In the genomic region with DNA sequence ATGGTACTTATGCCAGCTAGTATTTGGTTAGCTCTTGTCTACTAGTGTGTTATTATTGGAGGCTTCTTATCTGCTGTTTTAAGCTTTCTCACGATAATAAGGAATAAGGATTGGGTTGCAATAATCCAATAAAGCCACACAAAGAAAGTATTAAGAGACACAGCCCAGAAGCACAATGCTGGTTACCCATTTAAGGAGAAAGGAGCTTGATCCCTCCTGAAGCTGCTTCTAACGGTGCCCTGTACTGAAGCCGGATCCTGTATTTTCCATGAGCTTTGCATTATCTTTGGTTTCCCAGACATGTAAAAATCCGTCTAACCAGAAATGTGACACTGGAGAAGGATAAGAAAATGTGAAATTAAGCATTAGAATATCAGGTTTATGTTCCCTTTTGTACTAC, we compare ENCODE assay signal across 28 mouse cellular contexts.
DNase-seq lines count a peak whose midpoint lies in the region; ATAC-seq lines count a peak whose summit lies in the region.
"Had no signal": no experiment of that assay in that cellular context is flagged by ENCODE, and none has a peak within 500 bp of the region (broad histone marks: within the 10 kb centered on the region; RNA-seq: fewer than 3 reads in every experiment).

No protein-coding gene starts in this region.

- 0 out of 2 replicates have a peak, but pooled peaks cover 3% of the 10 kb centered on the region for H3K27me3 ChIP-seq in midbrain, embryonic 11.5 days (ENCODE audit: control insufficient read depth, insufficient read depth, low read length)
- H3K27me3 ChIP-seq in midbrain, embryonic 15.5 days (replicated peaks): no peaks in the 10 kb centered on the region
- no peaks in the 10 kb centered on the region for H3K27me3 ChIP-seq in midbrain, embryonic 14.5 days (ENCODE audit: control insufficient read depth, insufficient read depth, low read length)
- H3K27me3 ChIP-seq in midbrain, embryonic 10.5 days (ENCODE audit: low read depth, poor library complexity, severe bottlenecking): peaks cover 25% of the 10 kb centered on the region
- H3K27me3 ChIP-seq: CH12.LX; forebrain, embryonic 12.5 days; forebrain, embryonic 15.5 days; heart, embryonic 13.5 days; Patski had no signal

- H3K9ac ChIP-seq in midbrain, embryonic 11.5 days (ENCODE audit: low read length): no peak overlapping the region
- H3K9ac ChIP-seq in midbrain, embryonic 15.5 days: no peak overlapping the region
- H3K9ac ChIP-seq in midbrain, embryonic 14.5 days (replicated peaks; ENCODE audit: low read length): no peak overlapping the region
- H3K9ac ChIP-seq: forebrain, embryonic 12.5 days; forebrain, embryonic 15.5 days; heart, embryonic 13.5 days; hindbrain, embryonic 14.5 days had no signal

- no peaks in the 10 kb centered on the region for H3K9me3 ChIP-seq in midbrain, embryonic 11.5 days (ENCODE audit: control insufficient read depth, low read length)
- no peaks in the 10 kb centered on the region for H3K9me3 ChIP-seq in midbrain, embryonic 15.5 days
- H3K9me3 ChIP-seq in midbrain, embryonic 14.5 days (ENCODE audit: control insufficient read depth, low read length): no peaks in the 10 kb centered on the region; the same call in 1 of the 2 replicates
- no peaks in the 10 kb centered on the region; the same call in 1 of the 2 replicates for H3K9me3 ChIP-seq in midbrain, embryonic 10.5 days (replicated peaks)
- H3K9me3 ChIP-seq: forebrain, embryonic 12.5 days; forebrain, embryonic 15.5 days; G1E; heart, embryonic 13.5 days had no signal

- peaks cover 3% of the 10 kb centered on the region; the same call in 1 of the 2 replicates for H3K4me1 ChIP-seq in midbrain, embryonic 11.5 days (ENCODE audit: control insufficient read depth, insufficient read depth, low read length)
- peaks cover 8% of the 10 kb centered on the region; the same call in 1 of the 2 replicates for H3K4me1 ChIP-seq in midbrain, embryonic 15.5 days
- 0 out of 2 replicates have a peak, but pooled peaks cover 5% of the 10 kb centered on the region for H3K4me1 ChIP-seq in midbrain, embryonic 14.5 days (ENCODE audit: control insufficient read depth, insufficient read depth, low read length)
- peaks cover 18% of the 10 kb centered on the region for H3K4me1 ChIP-seq in midbrain, embryonic 10.5 days
- H3K4me1 ChIP-seq: heart, embryonic 13.5 days had no signal

- ATAC-seq in midbrain, embryonic 11.5 days (ENCODE audit: low FRiP score): no peak
- no peak for ATAC-seq in midbrain, embryonic 15.5 days (replicated peaks)
- 0 out of 2 replicates have a peak, but pooled peaks have one; percentile 41 for ATAC-seq in midbrain, embryonic 14.5 days (ENCODE audit: low FRiP score, low TSS enrichment)
- ATAC-seq: forebrain, embryonic 15.5 days; hindbrain, postnatal 0 days; inflammation-experienced regulatory T-cells, adult 6 months; Patski had no signal

- DNase-seq in midbrain, embryonic 11.5 days (ENCODE audit: low spot score, missing footprints): peak; percentile 88
- peak; percentile 55 for DNase-seq in midbrain, embryonic 14.5 days
- DNase-seq in midbrain, embryonic 10.5 days (ENCODE audit: low spot score): no peak
- DNase-seq in retina, postnatal 1 day: peak; percentile 69
- no peak for DNase-seq in cerebellum, postnatal 14 days
- DNase-seq: adrenal gland, postnatal 10 days; adrenal gland, postnatal 36 days; B cell, adult 2 months; cerebellum, adult 11 months; cerebellum, adult 2 months; cerebellum, adult 9-11 months; cerebellum, postnatal 36 days; embryo, embryonic 11 days; gastrocnemius, postnatal 25 days; heart, adult 18-20 months; heart, postnatal 14 days; heart, postnatal 4 days had no signal

- WGBS in midbrain, embryonic 11.5 days: 18% methylated on average over 4 of the region's 4 CpGs
- 21% methylated on average over 4 of the region's 4 CpGs for WGBS in midbrain, embryonic 15.5 days
- 13% methylated on average over 4 of the region's 4 CpGs for WGBS in midbrain, embryonic 14.5 days
- 29% methylated on average over 4 of the region's 4 CpGs for WGBS in midbrain, embryonic 10.5 days

- no peak overlapping the region for H3K4me3 ChIP-seq in midbrain, embryonic 11.5 days (ENCODE audit: low read depth, low read length)
- H3K4me3 ChIP-seq in midbrain, embryonic 15.5 days: no peak overlapping the region
- no peak overlapping the region for H3K4me3 ChIP-seq in midbrain, embryonic 14.5 days (replicated peaks; ENCODE audit: low read depth, low read length)
- no peak overlapping the region for H3K4me3 ChIP-seq in midbrain, embryonic 10.5 days
- H3K4me3 ChIP-seq: erythroblast, embryonic 14.5 days; forebrain, embryonic 12.5 days; forebrain, embryonic 15.5 days; heart, embryonic 13.5 days had no signal

- H3K27ac ChIP-seq in midbrain, embryonic 11.5 days (ENCODE audit: low read depth, low read length): no peak overlapping the region
- H3K27ac ChIP-seq in midbrain, embryonic 15.5 days: no peak overlapping the region
- H3K27ac ChIP-seq in midbrain, embryonic 14.5 days (replicated peaks; ENCODE audit: low read depth, low read length): no peak overlapping the region
- no peak overlapping the region for H3K27ac ChIP-seq in midbrain, embryonic 10.5 days (replicated peaks)
- H3K27ac ChIP-seq: forebrain, embryonic 12.5 days; forebrain, embryonic 15.5 days; heart, embryonic 13.5 days; hindbrain, embryonic 14.5 days; hindbrain, postnatal 0 days had no signal

- no peaks in the 10 kb centered on the region for H3K36me3 ChIP-seq in midbrain, embryonic 11.5 days (ENCODE audit: control insufficient read depth, insufficient read depth, low read length)
- no peaks in the 10 kb centered on the region for H3K36me3 ChIP-seq in midbrain, embryonic 15.5 days (replicated peaks)
- H3K36me3 ChIP-seq in midbrain, embryonic 14.5 days (ENCODE audit: control insufficient read depth, insufficient read depth, low read length): no peaks in the 10 kb centered on the region
- no peaks in the 10 kb centered on the region for H3K36me3 ChIP-seq in midbrain, embryonic 10.5 days
- H3K36me3 ChIP-seq: forebrain, embryonic 12.5 days; forebrain, embryonic 15.5 days; G1E; heart, embryonic 13.5 days had no signal

- no peak overlapping the region for H3K4me2 ChIP-seq in midbrain, embryonic 11.5 days
- H3K4me2 ChIP-seq in midbrain, embryonic 15.5 days: no peak overlapping the region
- no peak overlapping the region for H3K4me2 ChIP-seq in midbrain, embryonic 14.5 days (ENCODE audit: low read length)
- H3K4me2 ChIP-seq: forebrain, embryonic 12.5 days; forebrain, embryonic 15.5 days; heart, embryonic 13.5 days; hindbrain, embryonic 14.5 days had no signal

Comparison
In these comparisons a context has a peak if more than half of its experiments do, and no peak if none do; other contexts are left out.
1. DNase-seq: peak in midbrain, embryonic 11.5 days (single experiment), midbrain, embryonic 14.5 days (single experiment) and retina, postnatal 1 day (single experiment); none in midbrain, embryonic 10.5 days (single experiment) and cerebellum, postnatal 14 days (0 of 2).